Mouse (Mus musculus): ENCODE results near the gene Tanc1.

The Tanc1 gene

DNA sequence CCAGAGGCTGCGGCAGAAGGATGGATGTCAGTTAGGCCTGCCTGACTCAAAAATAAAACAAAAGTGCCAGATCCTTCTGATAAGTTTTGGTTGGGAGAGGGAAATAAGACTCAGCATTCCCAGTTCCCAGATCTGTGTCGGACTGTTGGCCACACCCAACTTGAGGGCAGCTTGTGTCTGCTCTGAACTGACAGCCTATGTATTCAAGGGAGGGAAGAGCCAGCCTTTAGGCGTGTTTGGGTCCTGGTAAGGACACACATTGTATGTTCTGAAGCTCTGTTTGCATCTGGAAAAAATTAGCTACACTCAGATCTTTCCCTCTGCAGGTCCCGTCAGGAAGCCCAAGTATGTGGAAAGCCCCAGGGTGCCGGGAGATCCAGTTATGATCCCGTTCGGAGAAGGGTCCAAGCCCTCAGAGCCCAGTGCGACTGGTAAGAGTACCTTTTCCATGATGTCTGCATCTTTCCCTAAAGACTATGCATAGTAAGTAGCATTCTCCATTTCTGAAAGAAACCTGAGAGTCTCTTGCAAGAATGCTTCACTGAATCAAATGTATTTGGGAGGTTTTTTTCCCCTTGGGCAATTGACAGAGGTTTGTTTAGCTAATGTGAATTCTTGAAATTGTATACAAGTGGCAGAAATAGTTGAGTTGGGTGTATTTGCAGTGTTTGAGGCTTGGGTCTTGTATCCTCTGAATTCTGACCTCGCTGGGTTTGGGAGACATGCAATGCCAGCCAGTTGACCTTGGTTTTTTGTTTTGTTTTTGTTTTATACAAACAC is 146.5 kb downstream of the Tanc1 start:
- DNase-seq (ENCODE audit: low spot score): no peak

DNA sequence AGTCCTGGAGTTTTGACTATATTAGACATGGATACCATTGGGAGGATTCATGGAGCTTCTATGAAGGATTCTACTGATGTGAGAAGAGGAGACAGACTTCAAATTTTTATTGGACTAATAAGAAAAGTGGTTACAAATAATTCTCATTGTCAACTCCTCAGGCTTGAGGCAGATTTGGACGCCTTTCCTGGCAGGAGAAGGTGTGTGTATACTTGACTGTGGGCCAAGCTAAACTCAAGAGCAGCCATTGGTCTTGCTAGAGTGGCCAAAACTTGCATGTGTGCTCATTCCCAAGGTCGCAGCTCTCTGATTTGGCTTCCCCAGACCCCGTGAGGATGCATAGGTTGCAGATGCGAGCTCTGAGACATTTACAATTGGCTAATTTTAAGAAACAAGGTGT is 148.9 kb downstream of the Tanc1 start:
- DNase-seq (ENCODE audit: low spot score): no peak

DNA sequence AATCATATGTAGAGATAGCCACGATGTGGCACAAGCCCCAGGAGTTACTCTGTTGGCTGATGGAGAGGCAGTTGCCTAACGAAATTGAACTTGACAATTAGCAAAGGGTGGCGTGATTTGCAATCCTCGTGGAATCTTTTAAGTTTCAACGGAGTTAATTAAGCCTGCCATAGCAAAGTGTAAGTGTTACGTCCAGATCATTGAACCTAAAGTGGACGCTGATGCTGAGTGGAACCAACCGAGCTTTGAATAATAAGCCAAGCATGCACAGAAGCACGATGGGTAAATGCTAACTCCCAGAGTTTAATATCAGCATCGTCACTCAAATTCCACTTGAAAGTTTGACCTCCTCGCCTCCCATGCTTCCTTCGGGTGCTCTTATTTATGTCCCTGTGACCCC is 149.3 kb downstream of the Tanc1 start:
- DNase-seq (ENCODE audit: low spot score): no peak

DNA sequence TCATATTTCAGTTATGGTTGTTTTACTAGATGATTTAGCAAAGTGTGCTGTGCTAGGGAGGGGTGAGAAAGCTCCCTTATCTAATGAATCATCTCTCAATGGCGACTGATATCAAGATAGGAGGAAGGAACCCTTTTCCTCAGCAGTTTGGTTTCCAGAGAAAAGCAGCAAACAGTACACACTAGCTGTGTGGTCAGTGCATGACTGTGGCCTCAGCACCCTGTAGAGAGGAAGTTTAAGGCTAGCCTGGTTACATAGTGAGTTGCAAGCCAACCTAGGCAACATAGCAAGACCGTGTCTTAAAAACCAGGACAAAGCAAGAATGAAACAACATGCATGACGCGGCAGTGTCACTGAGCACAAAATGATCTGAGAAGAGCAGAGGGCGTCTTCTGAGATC is 150.4 kb downstream of the Tanc1 start:
- no peak for DNase-seq (ENCODE audit: low spot score)

DNA sequence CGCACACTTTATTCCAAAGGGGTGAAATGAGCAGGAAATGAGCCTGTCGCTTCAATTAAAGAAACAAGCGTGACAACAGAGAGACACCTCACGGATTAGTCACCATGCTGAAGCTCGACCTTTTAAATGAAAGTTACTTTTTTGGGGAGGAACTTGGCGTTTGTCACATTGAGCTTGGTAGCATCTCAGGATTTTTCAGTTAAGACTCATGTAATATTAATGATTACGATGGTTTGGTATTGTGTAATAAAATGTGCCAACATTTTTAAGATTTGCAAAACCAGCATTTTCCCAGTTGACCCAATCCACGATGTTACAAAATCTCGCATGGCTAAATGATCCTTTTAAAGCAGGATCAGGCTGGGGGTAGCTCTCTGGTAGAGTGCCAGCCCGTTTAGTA is 153.8 kb downstream of the Tanc1 start:
- no peak for DNase-seq (ENCODE audit: low spot score)

DNA sequence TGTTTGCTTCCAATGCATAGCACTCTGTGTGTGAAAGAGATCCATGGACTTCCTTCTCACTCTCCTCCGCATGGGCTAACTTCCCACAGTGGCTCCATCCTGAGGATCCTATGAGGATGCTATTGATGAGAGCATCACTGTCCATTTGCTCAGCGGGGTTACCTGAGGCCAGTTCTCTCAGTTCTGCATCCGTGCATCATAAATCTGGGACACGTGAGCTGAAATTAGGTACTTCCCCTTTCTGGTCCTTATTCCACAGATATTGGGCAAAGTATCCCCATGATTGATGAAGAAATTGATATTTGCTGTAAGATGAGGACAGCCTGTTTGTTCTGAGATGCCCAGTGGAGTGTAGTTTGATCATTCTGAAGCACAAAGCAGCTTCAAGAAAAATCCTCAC is 156.1 kb downstream of the Tanc1 start:
- no peak for DNase-seq (ENCODE audit: low spot score)

DNA sequence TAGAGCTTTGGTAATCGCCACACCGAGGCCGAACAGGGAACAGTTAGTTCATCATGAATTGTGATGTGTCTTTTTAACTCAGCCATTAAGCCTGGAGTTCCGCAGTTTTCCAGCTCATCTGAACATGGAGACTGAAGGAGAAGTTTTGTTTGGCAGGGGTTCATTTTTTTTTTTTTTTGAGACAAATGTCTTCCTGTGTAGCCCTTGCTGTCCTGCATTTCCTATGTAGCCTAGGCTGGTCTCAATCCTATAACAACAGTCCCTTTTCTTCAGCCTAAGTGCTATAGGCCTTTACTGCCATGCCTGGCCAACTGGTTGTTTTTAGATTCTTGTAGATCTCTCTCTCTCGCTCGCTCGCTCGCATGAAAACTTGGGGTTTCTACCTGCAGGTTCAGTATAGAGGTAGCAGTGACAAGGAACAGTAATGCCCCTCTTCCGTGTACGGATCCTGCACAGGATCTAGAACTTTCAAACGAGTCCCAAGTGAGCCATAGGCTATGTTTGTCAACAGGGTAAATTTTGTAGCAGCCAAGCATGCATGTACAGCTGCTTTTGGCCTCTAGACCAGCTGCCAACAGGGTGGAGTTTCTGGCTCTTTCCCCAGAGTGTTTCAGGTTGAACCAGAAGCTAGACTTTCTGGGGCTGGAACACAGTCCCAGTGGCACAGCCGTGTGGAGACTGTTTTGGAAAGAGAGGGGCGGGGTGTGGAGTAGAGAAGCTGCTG is 157.0 kb downstream of the Tanc1 start:
- DNase-seq (ENCODE audit: low spot score): peak; percentile 22

DNA sequence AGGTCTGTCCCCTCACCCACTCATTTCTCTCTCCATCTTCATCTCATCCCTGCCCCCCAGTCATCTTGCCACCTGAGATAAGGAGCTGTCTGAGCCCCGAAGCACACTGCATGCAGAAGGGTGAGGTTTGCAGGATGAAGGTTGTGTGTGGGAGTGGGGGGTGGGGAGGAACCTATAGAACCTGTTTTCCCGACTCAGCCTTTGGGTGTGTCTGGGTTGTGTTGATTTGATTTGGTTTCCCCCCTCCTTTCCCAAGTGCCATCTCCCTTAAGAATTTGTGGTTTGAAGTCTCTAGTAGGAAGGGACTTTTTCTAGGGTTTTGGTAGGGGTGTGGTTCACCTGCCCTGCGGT is 157.5 kb downstream of the Tanc1 start:
- no peak for DNase-seq (ENCODE audit: low spot score)

DNA sequence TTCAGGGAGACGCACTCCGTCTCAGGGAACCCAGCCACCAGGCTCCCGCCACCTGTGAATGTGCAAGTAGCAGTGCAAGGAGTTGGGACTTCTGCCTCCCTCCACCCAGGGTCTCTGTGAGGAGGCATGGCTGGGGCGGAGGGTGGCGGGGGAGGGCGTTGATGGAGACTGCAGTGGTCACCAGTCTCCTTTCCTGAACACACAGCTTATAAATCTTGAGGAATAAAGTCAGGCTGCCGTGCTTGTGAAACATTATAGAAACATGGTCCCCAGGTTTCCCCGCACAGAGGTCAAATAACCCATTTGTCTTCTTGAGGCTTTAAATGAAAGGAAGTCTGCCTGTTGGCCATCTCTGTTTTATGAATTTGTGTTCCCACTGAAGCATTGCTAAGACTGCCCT is 159.9 kb downstream of the Tanc1 start:
- no peak for DNase-seq (ENCODE audit: low spot score)

DNA sequence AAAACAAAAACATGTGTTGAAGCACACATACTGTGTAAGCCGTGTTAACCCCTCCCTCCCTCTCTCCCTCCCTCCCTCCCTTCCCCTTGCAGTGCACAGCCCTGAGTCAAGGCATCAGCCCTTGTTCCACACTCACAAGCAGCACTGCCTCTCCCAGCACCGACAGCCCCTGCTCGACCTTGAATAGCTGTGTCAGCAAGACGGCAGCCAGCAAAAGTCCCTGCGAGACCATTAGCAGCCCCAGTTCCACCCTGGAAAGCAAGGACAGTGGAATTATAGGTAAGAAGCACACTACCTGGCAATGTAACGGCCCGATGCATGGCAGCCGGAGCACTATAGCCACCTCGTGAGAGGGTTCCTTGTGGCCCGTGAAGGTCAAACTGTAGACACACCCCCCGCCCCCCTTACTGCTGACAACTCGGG is 160.4 kb downstream of the Tanc1 start:
- peak; percentile 37 for DNase-seq (ENCODE audit: low spot score)

DNA sequence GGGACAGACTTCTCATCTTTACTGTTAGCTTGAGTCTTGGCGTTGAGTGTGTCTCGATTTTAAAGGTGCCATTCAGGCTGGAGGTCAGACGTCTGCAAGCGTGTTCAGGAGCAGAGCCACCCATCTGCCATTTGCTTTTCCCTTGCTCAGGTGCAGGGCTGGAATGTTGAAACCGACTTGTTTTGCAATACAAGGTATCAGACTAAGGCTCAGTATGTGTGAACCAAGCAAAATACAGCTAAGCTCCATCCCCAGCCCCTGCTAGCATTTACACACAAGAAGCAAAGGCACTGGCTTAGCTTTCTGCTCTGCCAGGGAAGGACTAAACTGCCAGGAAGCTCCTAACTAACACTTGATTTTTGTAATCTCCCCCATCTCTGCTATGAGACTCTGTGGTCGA is 162.5 kb downstream of the Tanc1 start:
- no peak for DNase-seq (ENCODE audit: low spot score)

DNA sequence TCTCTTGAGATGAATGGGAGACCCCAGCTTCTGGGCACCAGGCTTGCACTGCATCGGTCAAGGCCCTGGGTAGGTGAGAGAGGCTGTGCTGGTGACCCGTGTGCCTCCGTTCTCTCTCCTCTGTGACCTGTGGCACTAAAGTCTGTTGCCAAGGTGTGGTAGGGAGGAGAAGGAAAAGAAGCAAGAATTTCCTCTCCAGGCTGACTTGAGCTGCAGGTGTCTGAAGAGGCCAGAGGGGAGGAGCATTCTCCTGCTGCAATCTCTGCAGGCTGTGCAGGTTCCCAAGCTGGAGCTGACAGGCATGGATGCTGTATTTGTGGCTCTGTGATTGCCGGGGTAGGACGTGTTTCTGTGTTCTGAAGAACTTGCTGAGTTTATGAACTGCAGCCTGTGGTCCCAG is 163.3 kb downstream of the Tanc1 start:
- DNase-seq (ENCODE audit: low spot score): no peak

DNA sequence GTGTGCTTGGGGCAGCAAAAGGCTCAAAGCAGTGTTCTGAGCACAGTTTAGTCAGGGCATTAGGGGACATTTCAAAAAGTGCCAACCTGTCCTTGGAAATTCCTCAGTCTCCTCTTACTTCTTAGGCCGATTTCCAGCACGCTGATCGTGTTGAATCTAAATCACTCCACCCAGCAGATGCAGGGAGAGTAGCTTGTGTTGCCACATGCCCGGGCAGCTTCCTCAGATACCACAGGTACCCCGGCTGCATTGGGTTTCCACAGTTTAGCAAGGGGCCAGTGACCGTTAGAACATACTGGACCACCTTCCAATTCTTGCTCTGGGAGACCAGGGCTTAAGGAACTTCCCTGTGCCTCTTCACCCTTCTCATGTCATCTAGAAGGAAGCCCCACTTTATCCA is 164.0 kb downstream of the Tanc1 start:
- DNase-seq (ENCODE audit: low spot score): no peak

DNA sequence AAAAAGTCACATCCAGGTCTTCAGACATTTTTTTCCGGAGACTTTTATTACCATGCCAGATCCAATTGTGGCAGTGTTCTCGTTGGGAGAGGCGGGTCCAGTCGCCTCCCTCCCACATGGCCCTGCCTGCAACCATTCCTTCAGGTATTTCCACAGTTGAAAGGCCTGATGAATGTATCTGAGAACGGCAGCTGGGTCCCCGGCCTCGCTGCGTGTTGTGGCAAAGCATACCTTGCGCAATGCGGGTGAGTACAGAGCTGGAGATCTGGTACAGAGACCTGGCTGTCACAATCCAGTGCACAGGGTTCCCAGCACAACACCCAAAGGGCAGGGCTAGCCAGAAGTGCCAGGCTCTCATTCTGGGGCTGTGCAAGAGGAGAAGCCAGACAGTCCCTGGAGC is 167.5 kb downstream of the Tanc1 start:
- DNase-seq (ENCODE audit: low spot score): no peak

DNA sequence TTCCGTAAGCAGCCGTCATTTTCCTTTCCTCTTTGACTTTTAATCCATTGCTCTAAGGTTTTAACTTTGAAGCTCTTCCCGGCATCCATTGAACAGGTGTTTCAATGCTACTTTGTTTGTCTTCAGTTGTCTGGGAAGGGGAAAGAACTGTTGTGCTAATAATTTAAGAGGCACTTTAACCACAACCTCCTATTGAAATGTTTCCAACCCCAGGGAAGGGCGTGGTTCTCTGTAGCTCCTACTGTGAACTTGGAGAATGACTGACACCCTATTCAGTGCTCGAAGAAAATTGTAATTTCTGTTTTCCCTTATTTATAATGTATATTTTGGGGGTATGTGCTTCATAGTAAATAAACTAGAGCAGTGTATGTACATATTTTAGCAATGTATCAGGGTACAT is 168.4 kb downstream of the Tanc1 start:
- no peak for DNase-seq (ENCODE audit: low spot score)

DNA sequence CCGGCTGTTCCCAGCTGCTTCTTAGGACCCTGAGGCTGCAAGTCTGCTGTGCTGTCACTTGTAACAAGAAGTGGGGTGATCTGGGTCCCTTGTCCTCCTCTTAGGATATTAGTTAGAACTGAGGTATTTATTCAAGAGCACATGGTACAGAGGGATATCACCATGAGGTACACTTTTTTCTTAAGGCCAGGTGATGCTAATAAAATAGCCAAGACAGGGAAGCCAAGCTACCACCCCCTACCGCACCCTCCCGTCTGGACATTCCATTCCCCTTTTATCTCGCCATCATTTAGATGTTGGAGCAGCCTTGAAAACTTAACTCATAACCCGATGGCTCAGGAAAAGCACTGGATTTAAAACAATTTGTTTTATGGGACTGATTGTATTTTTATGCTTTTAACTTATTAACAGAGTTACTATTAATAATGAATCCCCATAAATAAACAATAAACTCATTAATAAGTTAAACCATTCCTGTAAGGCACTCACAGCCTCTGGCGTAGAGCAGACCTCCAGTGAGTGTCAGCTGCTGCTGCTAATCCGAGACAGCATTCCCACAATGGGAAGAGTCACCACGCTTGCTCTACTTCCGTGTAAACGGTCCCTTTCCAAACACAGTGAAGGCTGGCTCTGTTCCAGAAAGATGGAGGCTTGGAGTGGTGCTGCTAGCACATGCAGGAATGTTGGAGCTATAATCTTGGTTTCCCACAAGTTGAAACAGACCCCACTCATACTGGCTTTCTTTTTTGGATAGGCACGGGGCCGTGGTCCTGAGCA is 171.4 kb downstream of the Tanc1 start:
- no peak for DNase-seq (ENCODE audit: low spot score)

DNA sequence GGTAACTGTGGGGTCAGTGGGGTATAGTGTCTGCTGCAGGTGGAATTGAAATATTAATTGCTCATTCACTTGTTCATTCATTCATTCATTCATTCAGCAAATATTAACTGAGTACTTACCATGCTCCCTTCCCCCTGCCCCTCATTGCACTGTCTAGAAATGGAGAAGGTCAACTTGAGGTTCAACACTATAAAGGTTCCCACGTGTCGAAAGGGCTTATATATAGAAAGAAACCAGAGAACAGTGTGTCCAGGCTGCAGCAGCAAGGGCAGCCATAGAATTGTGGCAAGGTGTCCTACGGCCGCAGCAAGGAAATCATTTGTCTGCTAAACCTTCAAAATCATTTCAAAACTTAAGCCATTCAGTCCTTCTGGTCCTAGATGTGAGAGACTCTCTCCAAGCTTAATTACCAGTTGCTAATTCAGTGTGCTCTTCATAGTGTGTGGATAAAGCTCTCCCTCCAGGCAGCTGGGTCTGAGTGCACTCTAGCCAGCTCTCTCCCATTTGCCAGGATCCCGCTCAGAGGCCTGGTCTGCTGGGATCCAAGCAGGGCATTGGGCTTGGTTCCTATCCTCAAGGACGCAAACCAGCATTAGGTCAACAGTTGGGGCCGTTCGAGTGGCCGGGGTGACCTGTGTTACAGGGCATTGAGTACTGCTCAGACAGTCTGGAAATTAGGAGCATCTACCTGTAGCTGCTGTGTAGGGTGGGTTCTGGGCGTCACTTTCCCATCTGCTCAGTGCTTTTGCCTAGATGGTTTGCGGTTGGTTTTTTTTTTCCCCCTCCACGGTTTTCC is 172.2 kb downstream of the Tanc1 start:
- DNase-seq (ENCODE audit: low spot score): no peak

DNA sequence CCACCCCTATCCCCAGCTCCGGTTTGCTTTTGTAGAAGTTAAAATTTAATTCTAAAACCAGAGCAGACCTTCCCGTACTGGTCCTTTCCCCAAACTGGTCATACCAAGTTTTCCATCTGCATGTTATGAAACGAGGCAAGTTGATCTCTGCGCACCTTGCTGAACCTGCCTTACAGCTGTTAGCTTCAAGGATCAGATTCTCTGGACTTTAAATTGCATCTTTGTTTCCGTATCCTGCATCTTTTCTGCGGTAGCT is 172.7 kb downstream of the Tanc1 start:
- DNase-seq (ENCODE audit: low spot score): no peak

DNA sequence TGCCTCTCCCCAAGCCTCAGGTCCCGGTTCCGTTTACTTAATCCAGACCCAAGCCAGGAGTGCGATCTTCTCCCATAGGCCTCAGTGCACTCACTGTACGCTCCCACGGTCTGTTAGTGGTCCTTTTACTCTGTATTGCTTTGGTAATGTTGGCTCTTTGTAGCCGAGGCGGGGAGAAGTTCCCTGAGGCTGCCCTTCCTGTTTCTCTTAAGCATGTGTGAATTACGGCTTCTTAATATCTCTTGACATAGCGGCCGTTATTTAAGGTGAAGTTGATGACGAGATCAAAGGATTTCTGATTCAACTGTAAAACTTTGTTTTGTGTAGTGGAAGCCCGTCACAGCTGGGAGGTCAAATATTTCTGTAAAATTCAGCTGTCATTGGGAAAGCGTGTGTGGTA is 173.8 kb downstream of the Tanc1 start:
- DNase-seq (ENCODE audit: low spot score): no peak

DNA sequence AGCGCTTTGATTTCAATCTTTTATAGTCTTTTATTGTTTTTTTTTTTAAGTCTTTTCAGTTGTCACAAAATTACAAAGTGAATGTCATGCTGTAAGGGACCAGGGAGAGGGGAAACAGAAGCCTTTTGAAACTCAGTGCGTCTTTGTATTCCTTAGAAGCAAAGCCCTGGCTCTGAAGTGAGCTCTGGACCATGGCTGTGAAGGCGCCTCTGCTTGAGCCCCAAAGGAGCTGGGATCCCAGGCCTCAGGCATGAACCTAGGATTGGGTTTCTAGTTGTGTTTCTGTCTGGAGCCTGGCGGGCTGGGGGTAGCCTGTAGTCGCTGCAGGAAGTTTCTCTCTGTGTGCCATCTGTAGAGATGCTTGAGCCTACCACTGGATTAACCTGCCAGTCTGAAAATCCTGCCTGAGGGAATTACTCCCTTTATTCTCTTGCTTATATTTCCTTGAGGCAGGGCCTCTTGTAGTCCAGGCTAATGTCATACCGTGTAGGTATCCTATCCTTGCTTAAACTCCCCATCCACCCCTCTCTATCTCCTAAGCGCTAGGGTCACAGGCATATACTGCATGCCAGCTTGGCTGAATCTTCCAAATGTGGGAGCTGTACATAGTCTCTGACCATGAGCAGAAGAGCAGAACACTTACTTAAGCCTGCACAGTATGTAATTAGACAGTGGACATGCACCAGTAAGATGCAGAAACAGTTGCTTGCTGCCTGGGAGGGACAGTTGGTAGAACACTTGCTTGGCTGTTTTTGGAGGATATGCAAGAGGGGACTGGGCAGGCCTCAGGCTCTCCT is 177.1 kb downstream of the Tanc1 start:
- no peak for DNase-seq (ENCODE audit: low spot score)

DNA sequence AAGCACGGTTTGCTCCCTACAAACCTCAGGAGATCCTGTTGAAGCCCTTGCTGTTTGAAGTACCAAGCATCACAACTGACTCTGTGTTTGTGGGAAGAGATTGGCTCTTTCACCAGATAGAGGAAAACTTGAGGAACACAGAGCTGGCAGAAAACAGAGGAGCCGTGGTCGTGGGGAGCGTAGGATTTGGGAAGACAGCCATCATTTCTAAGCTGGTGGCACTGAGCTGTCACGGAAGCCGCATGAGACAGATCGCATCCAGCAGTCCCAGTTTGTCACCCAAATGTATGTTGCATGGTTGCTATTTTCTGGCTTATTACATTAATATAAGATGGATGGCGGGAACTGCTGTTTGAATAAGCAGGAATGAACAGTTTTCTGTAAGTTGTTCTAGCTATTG is 179.8 kb downstream of the Tanc1 start:
- no peak for DNase-seq (ENCODE audit: low spot score)

DNA sequence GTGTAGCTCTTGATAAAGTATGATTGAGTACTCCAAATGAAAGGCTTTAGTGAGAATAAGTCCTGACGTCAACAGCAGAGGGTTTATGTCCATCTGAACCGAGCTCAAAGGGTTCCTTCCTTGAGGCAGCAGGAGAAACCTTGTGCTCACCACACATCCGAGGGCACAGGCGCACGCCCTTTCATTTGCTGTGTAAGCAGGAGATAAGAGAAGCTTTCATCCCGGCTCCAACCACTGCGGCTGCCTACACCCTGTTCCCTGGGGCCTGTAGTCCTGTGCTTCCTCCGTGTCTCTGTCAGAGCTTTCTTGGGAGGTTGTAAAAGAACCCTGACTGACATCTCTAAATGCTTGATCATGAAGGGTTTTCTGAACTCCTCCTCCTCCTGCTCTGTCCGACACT is 181.5 kb downstream of the Tanc1 start:
- no peak for DNase-seq (ENCODE audit: low spot score)

Data from testis, postnatal 14 days (tissue).